Mouse (Mus musculus): ENCODE measurements around the gene Riox2. TPM values are rescaled to one million over a fixed set of nuclear protein-coding genes. Genes with fewer than 3 reads are reported as not detected.
A peak's percentile ranks its signal among the peaks of the same experiment; 100 is the strongest.

Gene Riox2
- polyA plus RNA-seq, 1 experiment from 2014 or later: 23.4 TPM

GRCm38 (mm10) chr16:59474788-59475187, 3.2 kb downstream of the Riox2 start:
- H3K4me3 ChIP-seq (ENCODE audit: low read depth, low read length): no peak overlapping the region
- H3K36me3 ChIP-seq (ENCODE audit: control insufficient read depth, insufficient read depth, low read length): no peaks in the 10 kb centered on the region
- TF ChIP-seq EP300 (optimal IDR thresholded peaks at IDR 0.05): no peak
- peak; percentile 94 for TF ChIP-seq CTCF (IDR thresholded peaks at IDR 0.05; ENCODE audit: low read depth)
- no peaks in the 10 kb centered on the region for H3K27me3 ChIP-seq (ENCODE audit: control insufficient read depth, insufficient read depth, low read length)
- H3K27ac ChIP-seq (replicated peaks): no peak overlapping the region
- DNase-seq (ENCODE audit: low spot score) (peak; percentile 71), ATAC-seq (ENCODE audit: low FRiP score, low TSS enrichment) (no peak)
- H3K9ac ChIP-seq (ENCODE audit: low read length): no peak overlapping the region
- WGBS: 29% methylated on average over 1 of the region's 1 CpGs
- H3K4me1 ChIP-seq (replicated peaks; ENCODE audit: control insufficient read depth, insufficient read depth): no peaks in the 10 kb centered on the region
- no peak overlapping the region for H3K4me2 ChIP-seq (replicated peaks; ENCODE audit: low read depth)
- no peaks in the 10 kb centered on the region for H3K9me3 ChIP-seq (ENCODE audit: control insufficient read depth, low read length)

GRCm38 (mm10) chr16:59477955-59478354, 6.4 kb downstream of the Riox2 start:
- WGBS: 79% methylated on average over 3 of the region's 3 CpGs
- no peak overlapping the region for H3K9ac ChIP-seq (ENCODE audit: low read length)
- no peak overlapping the region for H3K4me3 ChIP-seq (ENCODE audit: low read depth, low read length)
- H3K27ac ChIP-seq (replicated peaks): no peak overlapping the region
- no peak overlapping the region for H3K4me2 ChIP-seq (replicated peaks; ENCODE audit: low read depth)
- no peak for DNase-seq (ENCODE audit: low spot score)
- TF ChIP-seq CTCF (IDR thresholded peaks at IDR 0.05; ENCODE audit: low read depth) (no peak), EP300 (optimal IDR thresholded peaks at IDR 0.05) (no peak)
- no peak for ATAC-seq (ENCODE audit: low FRiP score, low TSS enrichment)
- H3K27me3 ChIP-seq (ENCODE audit: control insufficient read depth, insufficient read depth, low read length): no peaks in the 10 kb centered on the region
- H3K9me3 ChIP-seq (ENCODE audit: control insufficient read depth, low read length): no peaks in the 10 kb centered on the region
- peaks cover 3% of the 10 kb centered on the region; the same call in 1 of the 2 replicates for H3K36me3 ChIP-seq (ENCODE audit: control insufficient read depth, insufficient read depth, low read length)
- H3K4me1 ChIP-seq (replicated peaks; ENCODE audit: control insufficient read depth, insufficient read depth): no peaks in the 10 kb centered on the region

DNA sequence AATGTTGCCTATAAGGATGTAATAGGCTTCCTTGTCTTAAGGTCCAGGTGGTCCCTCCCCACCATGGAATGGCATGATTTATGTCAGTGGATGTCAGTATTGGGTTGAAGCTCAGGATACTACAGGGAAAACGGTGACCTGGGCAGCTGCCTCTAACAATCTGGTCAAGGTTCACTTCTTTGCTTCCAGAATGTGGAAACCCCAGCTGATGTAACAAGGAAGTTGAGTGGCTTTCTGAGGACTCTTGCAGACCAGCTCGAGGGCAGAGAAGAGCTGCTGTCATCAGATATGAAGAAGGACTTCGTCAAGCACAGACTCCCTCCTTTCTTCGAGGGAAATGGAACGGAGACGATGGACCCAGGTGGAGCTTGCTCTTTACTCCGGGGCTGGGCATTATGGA, 15.7 kb downstream of the Riox2 start:
- DNase-seq (ENCODE audit: low spot score) (no peak), ATAC-seq (ENCODE audit: low FRiP score, low TSS enrichment) (no peak)
- H3K4me2 ChIP-seq (replicated peaks; ENCODE audit: low read depth): no peak overlapping the region
- no peak overlapping the region for H3K27ac ChIP-seq (replicated peaks)
- H3K36me3 ChIP-seq (ENCODE audit: control insufficient read depth, insufficient read depth, low read length): peaks cover 14% of the 10 kb centered on the region; the same call in 1 of the 2 replicates
- no peaks in the 10 kb centered on the region for H3K27me3 ChIP-seq (ENCODE audit: control insufficient read depth, insufficient read depth, low read length)
- TF ChIP-seq CTCF (IDR thresholded peaks at IDR 0.05; ENCODE audit: low read depth): no peak
- TF ChIP-seq EP300 (optimal IDR thresholded peaks at IDR 0.05): no peak
- H3K9me3 ChIP-seq (ENCODE audit: control insufficient read depth, low read length): no peaks in the 10 kb centered on the region
- no peak overlapping the region for H3K4me3 ChIP-seq (ENCODE audit: low read depth, low read length)
- WGBS: 83% methylated on average over 7 of the region's 7 CpGs
- no peaks in the 10 kb centered on the region for H3K4me1 ChIP-seq (replicated peaks; ENCODE audit: control insufficient read depth, insufficient read depth)
- H3K9ac ChIP-seq (ENCODE audit: low read length): no peak overlapping the region

- no peaks in the 10 kb centered on the region for H3K27me3 ChIP-seq (ENCODE audit: control insufficient read depth, insufficient read depth, low read length)
- H3K36me3 ChIP-seq (ENCODE audit: control insufficient read depth, insufficient read depth, low read length): peaks cover 20% of the 10 kb centered on the region; the same call in 1 of the 2 replicates
- H3K4me3 ChIP-seq (ENCODE audit: low read depth, low read length): no peak overlapping the region
- no peak overlapping the region for H3K4me2 ChIP-seq (replicated peaks; ENCODE audit: low read depth)
- DNase-seq (ENCODE audit: low spot score) (no peak), ATAC-seq (ENCODE audit: low FRiP score, low TSS enrichment) (peak; percentile 32; the same call in 1 of the 2 replicates)
- no peak for TF ChIP-seq EP300 (optimal IDR thresholded peaks at IDR 0.05)
- TF ChIP-seq CTCF (IDR thresholded peaks at IDR 0.05; ENCODE audit: low read depth): no peak
- H3K27ac ChIP-seq (replicated peaks): peak overlapping the region; percentile 41; the same call in 1 of the 2 replicates
- WGBS: 65% methylated on average over 9 of the region's 9 CpGs
- no peaks in the 10 kb centered on the region for H3K9me3 ChIP-seq (ENCODE audit: control insufficient read depth, low read length)
- no peak overlapping the region for H3K9ac ChIP-seq (ENCODE audit: low read length)
- H3K4me1 ChIP-seq (replicated peaks; ENCODE audit: control insufficient read depth, insufficient read depth): no peaks in the 10 kb centered on the region
Observed at GRCm38 (mm10) chr16:59487975-59488548, 16.5 kb downstream of the Riox2 start.

- Histone ChIP-seq H3K9ac (ENCODE audit: low read length) (no peak overlapping the region), H3K27me3 (ENCODE audit: control insufficient read depth, insufficient read depth, low read length) (no peaks in the 10 kb centered on the region), H3K27ac (replicated peaks) (no peak overlapping the region), H3K36me3 (ENCODE audit: control insufficient read depth, insufficient read depth, low read length) (peaks cover 18% of the 10 kb centered on the region), H3K9me3 (ENCODE audit: control insufficient read depth, low read length) (no peaks in the 10 kb centered on the region), H3K4me1 (replicated peaks; ENCODE audit: control insufficient read depth, insufficient read depth) (no peaks in the 10 kb centered on the region), H3K4me2 (replicated peaks; ENCODE audit: low read depth) (no peak overlapping the region), H3K4me3 (ENCODE audit: low read depth, low read length) (no peak overlapping the region)
- DNase-seq (ENCODE audit: low spot score): no peak
- WGBS: 89% methylated on average over 14 of the region's 14 CpGs
- no peak for ATAC-seq (ENCODE audit: low FRiP score, low TSS enrichment)
- TF ChIP-seq EP300 (optimal IDR thresholded peaks at IDR 0.05): no peak
Observed at GRCm38 (mm10) chr16:59493199-59493598, 21.6 kb downstream of the Riox2 start.

DNA sequence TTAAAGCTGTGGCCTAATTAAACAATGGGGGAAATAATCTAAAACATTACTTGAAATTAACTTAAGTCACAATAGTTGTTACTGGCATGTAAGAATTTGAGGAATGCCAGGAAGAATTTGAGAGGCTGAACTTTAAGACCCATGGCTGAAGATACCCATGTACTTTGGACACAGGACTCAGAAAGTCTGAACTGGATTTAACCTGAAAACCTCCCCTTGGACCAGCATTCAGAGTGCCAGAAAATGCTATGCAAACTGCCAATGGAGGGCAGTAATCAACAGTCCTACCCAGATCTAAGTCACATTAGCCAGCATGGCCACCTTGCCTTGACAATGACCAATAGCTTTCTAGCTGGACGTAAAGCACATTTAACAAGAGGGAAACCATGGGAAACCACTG, 26.4 kb downstream of the Riox2 start:
- no peak overlapping the region for H3K27ac ChIP-seq (replicated peaks)
- no peaks in the 10 kb centered on the region for H3K27me3 ChIP-seq (ENCODE audit: control insufficient read depth, insufficient read depth, low read length)
- WGBS: 76% methylated on average over 1 of the region's 1 CpGs
- TF ChIP-seq CTCF (IDR thresholded peaks at IDR 0.05; ENCODE audit: low read depth) (no peak), EP300 (optimal IDR thresholded peaks at IDR 0.05) (no peak)
- H3K9me3 ChIP-seq (ENCODE audit: control insufficient read depth, low read length): no peaks in the 10 kb centered on the region
- H3K4me2 ChIP-seq (replicated peaks; ENCODE audit: low read depth): no peak overlapping the region
- H3K4me3 ChIP-seq (ENCODE audit: low read depth, low read length): no peak overlapping the region
- no peaks in the 10 kb centered on the region for H3K4me1 ChIP-seq (replicated peaks; ENCODE audit: control insufficient read depth, insufficient read depth)
- DNase-seq (ENCODE audit: low spot score) (no peak), ATAC-seq (ENCODE audit: low FRiP score, low TSS enrichment) (no peak)
- H3K9ac ChIP-seq (ENCODE audit: low read length): no peak overlapping the region
- peaks cover 14% of the 10 kb centered on the region for H3K36me3 ChIP-seq (ENCODE audit: control insufficient read depth, insufficient read depth, low read length)
